Mouse (Mus musculus) hindbrain, embryonic 12.5 days (tissue): ENCODE data around the gene Dyrk1a. TPM values are rescaled to one million over a fixed set of nuclear protein-coding genes. Genes with fewer than 3 reads are reported as not detected.

ENCODE experiments used
- ATAC-seq: fragments of 200-750 bp; cut with Nextera tagmentation; 2 replicates; pipeline ENCODE4 v1.8.0; 2017; ENCODE audit warnings: moderate TSS enrichment; ENCODE audit not compliant: low FRiP score
- H3K27ac ChIP-seq: fragments of 300-500 bp; sonication (generic); 2 replicates; pipeline ENCODE4 v1.5.1; 2016; ENCODE audit warnings: mild to moderate bottlenecking
- H3K27me3 ChIP-seq: fragments of 300-500 bp; sonication (generic); 2 replicates; pipeline ENCODE4 v1.6.1; 2016; ENCODE audit warnings: mild to moderate bottlenecking
- H3K36me3 ChIP-seq: fragments of 300-500 bp; sonication (generic); 2 replicates; pipeline ENCODE4 v1.6.1; 2016; ENCODE audit warnings: mild to moderate bottlenecking
- H3K4me1 ChIP-seq: fragments of 300-500 bp; sonication (generic); 2 replicates; pipeline ENCODE4 v1.6.1; 2016
- H3K4me2 ChIP-seq: fragments of 300-500 bp; sonication (generic); replicated peaks from 2 replicates; pipeline ENCODE4 v1.6.1; 2016; ENCODE audit warnings: mild to moderate bottlenecking
- H3K4me3 ChIP-seq: fragments of 300-500 bp; sonication (generic); 2 replicates; pipeline ENCODE4 v1.5.1; 2016; ENCODE audit warnings: mild to moderate bottlenecking
- H3K9ac ChIP-seq: fragments of 300-500 bp; sonication (generic); 2 replicates; pipeline ENCODE4 v1.6.1; 2016; ENCODE audit warnings: mild to moderate bottlenecking, moderate library complexity
- H3K9me3 ChIP-seq: fragments of 300-500 bp; sonication (generic); replicated peaks from 2 replicates; pipeline ENCODE4 v1.6.1; 2016; ENCODE audit warnings: mild to moderate bottlenecking
- WGBS: fragments of 180-500 bp; shearing (Covaris S2); methylation state at CpG from one replicate; pipeline ENCODE4 v1.1.7; 2016; 5-methylcytosine and 5-hydroxymethylcytosine counted together
- polyA plus RNA-seq: library from polyadenylated mRNA; unstranded; fragments of >200 nt; fragmentation: Nextera tagmentation; extraction: Ambion mirVana; gene quantifications from 2 replicates; pipeline ENCODE4 v1.2.1, GENCODE M21; 2016

Gene Dyrk1a
- polyA plus RNA-seq, 1 experiment from 2014 or later = 9.9 TPM

DNA sequence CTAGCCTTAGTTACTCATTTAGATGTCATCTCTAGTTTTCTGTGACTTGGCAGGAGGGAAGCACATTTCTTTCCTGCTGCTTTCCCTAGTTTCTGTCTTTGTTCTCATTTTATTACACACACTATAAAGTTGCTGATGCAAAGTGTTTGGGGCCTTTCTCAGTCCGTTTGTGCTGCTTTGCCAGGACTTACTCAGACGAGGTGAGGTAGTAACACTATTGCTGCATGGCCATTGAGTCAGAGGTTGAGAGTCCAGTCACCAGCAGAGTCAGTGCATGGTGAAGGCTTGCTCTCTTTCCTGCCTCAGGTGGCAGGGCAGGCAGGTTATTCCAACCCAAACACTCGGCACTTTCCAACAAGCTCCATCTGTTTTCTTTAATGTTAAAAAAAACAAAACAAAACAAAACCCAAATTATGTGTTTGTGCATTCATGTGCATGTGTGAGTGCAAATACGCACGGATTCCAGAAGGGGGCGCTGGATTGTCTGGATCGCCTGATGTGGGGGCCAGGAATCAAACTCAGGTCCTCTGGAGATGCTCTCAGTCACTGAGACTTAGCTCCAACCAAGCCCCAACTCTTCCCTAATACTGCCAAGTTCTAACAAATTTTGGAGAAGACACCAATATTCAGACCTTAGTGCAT is 16.7 kb downstream of the Dyrk1a start:
- H3K4me3 ChIP-seq = no peak overlapping the region
- H3K9ac ChIP-seq = no peak overlapping the region
- H3K4me1 ChIP-seq = peaks cover 48% of the 10 kb centered on the region
- 76% methylated on average over 7 of the region's 7 CpGs for WGBS
- H3K4me2 ChIP-seq = no peak overlapping the region
- no peak for ATAC-seq
- H3K27me3 ChIP-seq = no peaks in the 10 kb centered on the region
- H3K36me3 ChIP-seq = no peaks in the 10 kb centered on the region
- no peaks in the 10 kb centered on the region for H3K9me3 ChIP-seq
- H3K27ac ChIP-seq = no peak overlapping the region

DNA sequence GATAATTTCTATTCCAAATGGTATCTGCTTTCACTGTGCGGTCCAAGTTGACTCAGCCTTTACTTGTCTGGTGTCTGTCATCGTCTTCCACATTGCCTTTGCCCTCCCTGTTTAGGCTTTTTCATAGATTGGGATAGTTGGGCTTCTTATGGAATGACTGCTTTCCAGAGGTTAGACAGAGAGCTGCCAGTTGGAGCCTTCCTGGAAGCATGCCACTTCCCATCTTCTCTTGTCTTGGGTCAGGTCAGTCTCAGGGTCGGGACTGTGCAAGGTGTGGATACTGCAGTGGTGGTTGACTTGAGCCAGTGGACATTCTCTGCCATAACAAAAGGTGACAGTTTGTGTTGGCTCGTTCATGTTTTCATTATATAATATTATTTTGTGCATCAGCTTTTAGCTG is 17.7 kb downstream of the Dyrk1a start:
- WGBS = 88% methylated on average over 4 of the region's 4 CpGs
- peaks cover 48% of the 10 kb centered on the region for H3K4me1 ChIP-seq
- no peak overlapping the region for H3K9ac ChIP-seq
- no peak overlapping the region for H3K4me2 ChIP-seq
- H3K9me3 ChIP-seq = no peaks in the 10 kb centered on the region
- no peak for ATAC-seq
- no peak overlapping the region for H3K27ac ChIP-seq
- no peaks in the 10 kb centered on the region for H3K27me3 ChIP-seq
- H3K4me3 ChIP-seq = no peak overlapping the region
- no peaks in the 10 kb centered on the region for H3K36me3 ChIP-seq

- 86% methylated on average over 8 of the region's 8 CpGs for WGBS
- Histone ChIP-seq H3K4me3 (no peak overlapping the region), H3K4me2 (no peak overlapping the region), H3K27ac (no peak overlapping the region), H3K9me3 (no peaks in the 10 kb centered on the region), H3K4me1 (peaks cover 47% of the 10 kb centered on the region), H3K27me3 (no peaks in the 10 kb centered on the region), H3K9ac (no peak overlapping the region), H3K36me3 (no peaks in the 10 kb centered on the region)
- no peak for ATAC-seq
These were observed 18.4 kb downstream of the Dyrk1a start for GRCm38 (mm10) chr16:94588171-94588570.

GRCm38 (mm10) chr16:94588974-94589373 is 19.2 kb downstream of the Dyrk1a start:
- Histone ChIP-seq H3K9me3 (no peaks in the 10 kb centered on the region), H3K36me3 (no peaks in the 10 kb centered on the region), H3K4me2 (no peak overlapping the region), H3K27ac (no peak overlapping the region), H3K4me1 (peaks cover 39% of the 10 kb centered on the region), H3K27me3 (no peaks in the 10 kb centered on the region), H3K4me3 (no peak overlapping the region), H3K9ac (no peak overlapping the region)
- ATAC-seq = no peak
- 85% methylated on average over 6 of the region's 6 CpGs for WGBS

DNA sequence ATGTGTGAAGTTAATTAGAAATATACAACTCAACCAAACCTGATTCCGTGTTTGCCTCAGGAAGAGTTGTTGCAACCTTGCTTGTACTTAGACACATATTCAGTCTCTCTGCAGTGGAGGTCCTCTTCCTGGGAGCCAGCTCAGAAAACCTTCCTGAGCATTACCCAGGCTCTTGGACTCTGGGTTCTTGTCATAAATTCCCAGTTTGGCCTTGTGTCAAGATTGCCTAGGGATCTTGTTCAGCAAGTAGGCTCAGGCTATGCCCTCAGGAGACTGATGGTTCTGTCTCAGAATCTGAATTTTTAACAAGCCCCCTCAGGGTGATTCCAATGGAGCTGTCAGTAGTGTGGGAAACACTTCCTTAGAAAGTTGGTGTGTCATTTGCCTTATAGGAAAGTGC is 19.8 kb downstream of the Dyrk1a start:
- Histone ChIP-seq H3K27me3 (no peaks in the 10 kb centered on the region), H3K36me3 (no peaks in the 10 kb centered on the region), H3K4me3 (no peak overlapping the region), H3K27ac (no peak overlapping the region), H3K4me2 (no peak overlapping the region), H3K4me1 (peaks cover 36% of the 10 kb centered on the region), H3K9ac (no peak overlapping the region), H3K9me3 (no peaks in the 10 kb centered on the region)
- ATAC-seq = no peak
- WGBS = 95% methylated on average over 1 of the region's 1 CpGs

- H3K4me1 ChIP-seq = peaks cover 33% of the 10 kb centered on the region
- H3K4me2 ChIP-seq = no peak overlapping the region
- WGBS = 93% methylated on average over 1 of the region's 1 CpGs
- no peaks in the 10 kb centered on the region for H3K36me3 ChIP-seq
- no peaks in the 10 kb centered on the region for H3K9me3 ChIP-seq
- ATAC-seq = no peak
- no peak overlapping the region for H3K9ac ChIP-seq
- H3K27me3 ChIP-seq = no peaks in the 10 kb centered on the region
- no peak overlapping the region for H3K4me3 ChIP-seq
- no peak overlapping the region for H3K27ac ChIP-seq
These were observed 20.4 kb downstream of the Dyrk1a start for GRCm38 (mm10) chr16:94590214-94590613.

DNA sequence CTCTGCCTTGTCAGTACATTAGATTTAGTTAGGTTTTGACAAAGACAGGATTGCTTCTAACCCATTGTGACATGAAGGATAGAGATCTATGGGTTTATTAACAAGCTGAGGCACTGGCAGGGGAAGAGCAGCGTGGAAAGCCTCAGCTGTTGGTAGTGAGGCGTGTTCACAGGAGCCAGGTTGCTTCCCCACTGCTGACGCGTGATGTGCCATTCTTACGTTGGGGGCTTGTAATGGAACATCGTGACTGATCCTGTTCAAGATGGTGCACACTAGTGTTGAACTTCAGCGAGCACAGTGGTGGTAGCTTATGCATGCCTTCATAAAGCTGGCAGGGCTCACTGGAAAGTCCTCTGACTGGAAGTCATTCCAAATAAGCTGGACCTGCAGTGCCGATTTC is 21.2 kb downstream of the Dyrk1a start:
- H3K4me3 ChIP-seq = no peak overlapping the region
- H3K4me1 ChIP-seq = peaks cover 36% of the 10 kb centered on the region
- no peaks in the 10 kb centered on the region for H3K36me3 ChIP-seq
- WGBS = 80% methylated on average over 8 of the region's 8 CpGs
- H3K27me3 ChIP-seq = no peaks in the 10 kb centered on the region
- ATAC-seq = no peak
- no peaks in the 10 kb centered on the region for H3K9me3 ChIP-seq
- no peak overlapping the region for H3K9ac ChIP-seq
- no peak overlapping the region for H3K4me2 ChIP-seq
- no peak overlapping the region for H3K27ac ChIP-seq

- Histone ChIP-seq H3K9ac (no peak overlapping the region), H3K27me3 (no peaks in the 10 kb centered on the region), H3K27ac (no peak overlapping the region), H3K36me3 (no peaks in the 10 kb centered on the region), H3K4me3 (no peak overlapping the region), H3K4me2 (no peak overlapping the region), H3K4me1 (peaks cover 38% of the 10 kb centered on the region), H3K9me3 (no peaks in the 10 kb centered on the region)
- 86% methylated on average over 3 of the region's 3 CpGs for WGBS
- no peak for ATAC-seq
These were observed 21.7 kb downstream of the Dyrk1a start for GRCm38 (mm10) chr16:94591536-94591935.

GRCm38 (mm10) chr16:94596633-94597032 is 26.8 kb downstream of the Dyrk1a start:
- no peak overlapping the region for H3K4me3 ChIP-seq
- no peak for ATAC-seq
- H3K27me3 ChIP-seq = no peaks in the 10 kb centered on the region
- no peaks in the 10 kb centered on the region for H3K9me3 ChIP-seq
- H3K9ac ChIP-seq = no peak overlapping the region
- peaks cover 38% of the 10 kb centered on the region for H3K4me1 ChIP-seq
- H3K27ac ChIP-seq = no peak overlapping the region
- H3K4me2 ChIP-seq = no peak overlapping the region
- 88% methylated on average over 2 of the region's 2 CpGs for WGBS
- no peaks in the 10 kb centered on the region for H3K36me3 ChIP-seq

DNA sequence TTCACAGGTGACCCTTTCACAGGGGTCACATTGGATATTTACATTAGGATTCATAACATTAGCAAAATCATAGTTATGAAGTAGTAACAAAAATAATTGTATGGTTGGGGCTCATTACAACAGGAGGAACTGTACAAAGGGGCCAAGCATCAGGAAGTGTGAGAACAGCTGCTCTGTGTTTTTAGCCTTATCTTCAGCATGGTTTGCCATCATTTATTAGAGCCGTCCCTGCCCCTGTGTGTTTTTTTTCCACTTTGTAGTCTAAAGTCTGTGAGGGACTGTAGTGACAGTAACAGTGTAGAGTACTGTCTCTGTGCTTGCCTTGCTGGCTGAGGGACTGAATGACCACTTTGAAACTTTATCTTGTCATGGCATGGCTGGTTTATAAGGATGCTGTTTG is 27.8 kb downstream of the Dyrk1a start:
- Histone ChIP-seq H3K9me3 (no peaks in the 10 kb centered on the region), H3K36me3 (no peaks in the 10 kb centered on the region), H3K9ac (no peak overlapping the region), H3K4me2 (no peak overlapping the region), H3K4me1 (peaks cover 48% of the 10 kb centered on the region), H3K4me3 (no peak overlapping the region), H3K27ac (no peak overlapping the region), H3K27me3 (no peaks in the 10 kb centered on the region)
- no peak for ATAC-seq
- 63% methylated on average over 1 of the region's 1 CpGs for WGBS

DNA sequence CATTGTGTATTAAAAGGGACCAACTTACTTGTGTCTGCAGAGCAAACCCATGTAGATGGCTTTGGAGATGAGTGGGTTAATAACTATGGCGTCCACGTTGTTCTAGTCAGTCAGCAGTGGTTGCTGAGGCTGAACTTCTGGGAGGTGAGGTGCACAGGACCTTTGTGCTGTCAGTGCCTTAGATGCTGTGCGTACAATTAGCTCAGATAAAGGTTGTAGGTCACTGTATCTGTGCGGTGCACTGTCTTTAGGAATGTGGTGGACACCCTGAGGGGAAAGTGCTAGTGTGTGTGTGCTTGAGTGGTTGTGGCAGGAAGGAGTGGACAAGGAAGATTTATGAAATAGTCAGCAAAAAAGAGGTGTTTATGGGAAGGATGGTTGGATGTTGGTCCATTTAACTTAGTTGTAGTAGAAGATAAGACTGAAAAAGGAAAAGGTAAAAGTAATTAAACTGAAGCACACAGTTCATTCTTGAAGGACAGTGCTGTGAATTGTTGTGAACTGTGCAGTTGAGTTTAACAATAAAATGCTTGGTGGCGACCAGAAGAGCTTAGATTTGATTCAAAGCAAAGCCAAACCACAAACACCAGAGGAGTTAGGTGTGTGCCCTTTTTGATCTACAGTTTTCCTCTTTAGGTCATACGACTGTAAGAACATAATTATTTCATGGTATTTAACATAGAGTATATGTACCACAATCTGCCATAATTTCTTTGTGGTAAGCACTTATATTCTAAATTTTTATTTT is 30.3 kb downstream of the Dyrk1a start:
- no peaks in the 10 kb centered on the region for H3K27me3 ChIP-seq
- H3K4me1 ChIP-seq = peaks cover 57% of the 10 kb centered on the region
- H3K36me3 ChIP-seq = no peaks in the 10 kb centered on the region
- H3K9me3 ChIP-seq = no peaks in the 10 kb centered on the region
- H3K4me2 ChIP-seq = no peak overlapping the region
- H3K27ac ChIP-seq = no peak overlapping the region
- H3K9ac ChIP-seq = no peak overlapping the region
- ATAC-seq = no peak
- no peak overlapping the region for H3K4me3 ChIP-seq
- WGBS = 53% methylated on average over 6 of the region's 6 CpGs

DNA sequence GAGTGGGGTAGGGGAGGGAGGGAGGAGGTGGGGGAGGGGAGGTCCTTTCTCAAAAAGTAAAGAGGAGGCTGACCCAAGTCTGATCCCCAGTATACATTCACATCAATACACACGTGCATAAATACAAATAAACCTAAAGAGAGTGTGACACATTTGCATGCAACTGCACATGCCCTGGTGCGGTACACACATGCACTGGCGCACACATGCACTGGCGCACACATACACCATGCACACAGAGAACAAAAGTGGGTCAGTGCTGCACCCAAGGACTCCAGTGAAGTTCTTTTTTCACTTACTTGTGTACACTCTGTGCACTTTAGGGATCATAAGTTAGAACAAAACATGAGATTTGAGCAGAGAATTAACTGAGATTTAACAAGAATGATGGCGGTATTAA is 31.3 kb downstream of the Dyrk1a start:
- Histone ChIP-seq H3K4me3 (no peak overlapping the region), H3K36me3 (no peaks in the 10 kb centered on the region), H3K9me3 (no peaks in the 10 kb centered on the region), H3K9ac (no peak overlapping the region), H3K27ac (no peak overlapping the region), H3K4me1 (peaks cover 53% of the 10 kb centered on the region), H3K27me3 (no peaks in the 10 kb centered on the region), H3K4me2 (no peak overlapping the region)
- 70% methylated on average over 5 of the region's 5 CpGs for WGBS
- 0 out of 2 replicates have a peak, but pooled peaks have one; percentile 41 for ATAC-seq

GRCm38 (mm10) chr16:94601540-94601953 is 31.7 kb downstream of the Dyrk1a start:
- Histone ChIP-seq H3K4me1 (peaks cover 52% of the 10 kb centered on the region), H3K9ac (no peak overlapping the region), H3K4me3 (no peak overlapping the region), H3K27me3 (no peaks in the 10 kb centered on the region), H3K9me3 (no peaks in the 10 kb centered on the region), H3K27ac (no peak overlapping the region), H3K4me2 (peak overlapping the region; percentile 11; the same call in 1 of the 2 replicates), H3K36me3 (no peaks in the 10 kb centered on the region)
- ATAC-seq = no peak
- 35% methylated on average over 6 of the region's 6 CpGs for WGBS
